Mouse (Mus musculus): ENCODE data around the gene Fam120b. TPM values are rescaled to one million over a fixed set of nuclear protein-coding genes. Genes with fewer than 3 reads are reported as not detected.
"Not testable (repeated sequence)": the region's sequence is repeated elsewhere in the genome, so short reads cannot be mapped to it uniquely, and the experiment has no call there.

Gene Fam120b
- polyA plus RNA-seq, 1 experiment from 2014 or later, result 13.0 TPM

- ATAC-seq (replicated peaks; ENCODE audit: low FRiP score) (no peak), DNase-seq (ENCODE audit: low spot score) (no peak)
- 81% methylated on average over 3 of the region's 3 CpGs for WGBS
- Histone ChIP-seq H3K27ac (ENCODE audit: low read depth, low read length) (no peak overlapping the region), H3K4me1 (replicated peaks; ENCODE audit: control insufficient read depth, insufficient read depth, low read length) (no peaks in the 10 kb centered on the region), H3K9ac (ENCODE audit: low read depth, low read length) (no peak overlapping the region), H3K27me3 (replicated peaks; ENCODE audit: control insufficient read depth, insufficient read depth, low read length) (no peaks in the 10 kb centered on the region), H3K9me3 (ENCODE audit: control insufficient read depth, low read length) (no peaks in the 10 kb centered on the region), H3K4me3 (ENCODE audit: low read depth, low read length) (no peak overlapping the region), H3K4me2 (no peak overlapping the region), H3K36me3 (ENCODE audit: control insufficient read depth, insufficient read depth, low read length) (peaks cover 11% of the 10 kb centered on the region)
Observed at GRCm38 (mm10) chr17:15432036-15432435, 36.0 kb downstream of the Fam120b start.

- H3K4me2 ChIP-seq, result no peak overlapping the region
- peaks cover 11% of the 10 kb centered on the region for H3K36me3 ChIP-seq (ENCODE audit: control insufficient read depth, insufficient read depth, low read length)
- no peak for DNase-seq (ENCODE audit: low spot score)
- no peak overlapping the region for H3K9ac ChIP-seq (ENCODE audit: low read depth, low read length)
- H3K4me3 ChIP-seq (ENCODE audit: low read depth, low read length), result no peak overlapping the region
- peaks cover 1% of the 10 kb centered on the region; the same call in 1 of the 2 replicates for H3K4me1 ChIP-seq (replicated peaks; ENCODE audit: control insufficient read depth, insufficient read depth, low read length)
- ATAC-seq (replicated peaks; ENCODE audit: low FRiP score), result no peak
- H3K9me3 ChIP-seq (ENCODE audit: control insufficient read depth, low read length), result no peaks in the 10 kb centered on the region
- 59% methylated on average over 3 of the region's 3 CpGs for WGBS
- H3K27me3 ChIP-seq (replicated peaks; ENCODE audit: control insufficient read depth, insufficient read depth, low read length), result no peaks in the 10 kb centered on the region
- no peak overlapping the region for H3K27ac ChIP-seq (ENCODE audit: low read depth, low read length)
Observed at GRCm38 (mm10) chr17:15434748-15435147, 38.7 kb downstream of the Fam120b start.

DNA sequence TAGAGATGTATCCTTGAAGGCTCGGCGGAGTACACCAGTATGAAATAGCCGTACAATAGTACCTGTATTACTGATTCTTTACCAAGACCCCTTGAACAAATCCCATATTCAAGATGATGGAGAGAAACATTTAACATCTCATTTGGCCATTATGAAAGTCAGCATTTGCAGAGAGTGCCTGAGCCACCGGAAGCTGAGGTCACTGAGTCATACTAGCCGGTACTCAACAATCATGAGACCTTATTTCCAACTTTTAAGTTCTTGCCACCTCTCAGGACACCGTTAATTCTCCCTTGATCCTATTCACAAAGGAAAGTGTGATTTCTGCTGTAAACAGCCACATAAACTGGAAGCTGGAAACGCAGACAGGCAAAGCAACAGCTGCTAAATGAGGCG is 44.1 kb downstream of the Fam120b start:
- 48% methylated on average over 8 of the region's 8 CpGs for WGBS
- no peaks in the 10 kb centered on the region for H3K9me3 ChIP-seq (ENCODE audit: control insufficient read depth, low read length)
- no peak overlapping the region for H3K27ac ChIP-seq (ENCODE audit: low read depth, low read length)
- H3K36me3 ChIP-seq (ENCODE audit: control insufficient read depth, insufficient read depth, low read length), result no peaks in the 10 kb centered on the region
- ATAC-seq (replicated peaks; ENCODE audit: low FRiP score) (no peak), DNase-seq (ENCODE audit: low spot score) (no peak)
- no peaks in the 10 kb centered on the region for H3K27me3 ChIP-seq (replicated peaks; ENCODE audit: control insufficient read depth, insufficient read depth, low read length)
- no peak overlapping the region for H3K9ac ChIP-seq (ENCODE audit: low read depth, low read length)
- no peak overlapping the region for H3K4me2 ChIP-seq
- H3K4me3 ChIP-seq (ENCODE audit: low read depth, low read length), result no peak overlapping the region
- peaks cover 14% of the 10 kb centered on the region for H3K4me1 ChIP-seq (replicated peaks; ENCODE audit: control insufficient read depth, insufficient read depth, low read length)

GRCm38 (mm10) chr17:15440463-15441121 is 44.6 kb downstream of the Fam120b start:
- Histone ChIP-seq H3K36me3 (ENCODE audit: control insufficient read depth, insufficient read depth, low read length) (no peaks in the 10 kb centered on the region), H3K27me3 (replicated peaks; ENCODE audit: control insufficient read depth, insufficient read depth, low read length) (no peaks in the 10 kb centered on the region), H3K4me2 (0 out of 2 replicates have a peak overlapping the region, but pooled peaks have one; percentile 20), H3K4me3 (ENCODE audit: low read depth, low read length) (no peak overlapping the region), H3K9ac (ENCODE audit: low read depth, low read length) (no peak overlapping the region), H3K9me3 (ENCODE audit: control insufficient read depth, low read length) (no peaks in the 10 kb centered on the region), H3K27ac (ENCODE audit: low read depth, low read length) (peak overlapping the region; percentile 15; the same call in 1 of the 2 replicates), H3K4me1 (replicated peaks; ENCODE audit: control insufficient read depth, insufficient read depth, low read length) (peaks cover 14% of the 10 kb centered on the region)
- WGBS, result 17% methylated on average over 11 of the region's 11 CpGs
- DNase-seq (ENCODE audit: low spot score), result peak; percentile 53
- peak; percentile 82 for ATAC-seq (replicated peaks; ENCODE audit: low FRiP score)

DNA sequence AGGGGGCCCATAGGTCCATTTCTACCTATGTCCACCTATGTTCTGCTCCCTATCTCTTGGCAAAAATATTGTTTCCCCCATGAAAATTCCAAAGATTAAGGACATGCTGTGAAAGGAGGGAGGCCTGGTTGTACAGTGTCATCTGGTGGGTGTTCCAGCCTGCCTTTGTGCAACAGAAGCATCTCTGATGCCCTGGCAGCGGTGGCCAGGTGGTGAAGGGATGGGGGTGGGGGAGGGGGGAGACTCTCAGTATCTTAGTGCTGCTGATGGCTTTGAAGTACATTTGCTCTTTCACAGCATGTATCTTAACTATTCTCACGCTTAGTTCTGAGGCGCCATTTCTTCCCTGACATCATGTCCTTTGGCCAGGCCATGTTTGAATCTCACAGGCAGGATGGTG is 49.4 kb downstream of the Fam120b start:
- peaks cover 7% of the 10 kb centered on the region for H3K4me1 ChIP-seq (replicated peaks; ENCODE audit: control insufficient read depth, insufficient read depth, low read length)
- ATAC-seq (replicated peaks; ENCODE audit: low FRiP score) (no peak), DNase-seq (ENCODE audit: low spot score) (no peak)
- no peak overlapping the region for H3K4me2 ChIP-seq
- no peaks in the 10 kb centered on the region for H3K9me3 ChIP-seq (ENCODE audit: control insufficient read depth, low read length)
- no peak overlapping the region for H3K27ac ChIP-seq (ENCODE audit: low read depth, low read length)
- no peaks in the 10 kb centered on the region for H3K27me3 ChIP-seq (replicated peaks; ENCODE audit: control insufficient read depth, insufficient read depth, low read length)
- no peak overlapping the region for H3K4me3 ChIP-seq (ENCODE audit: low read depth, low read length)
- WGBS, result 75% methylated on average over 3 of the region's 3 CpGs
- H3K36me3 ChIP-seq (ENCODE audit: control insufficient read depth, insufficient read depth, low read length), result no peaks in the 10 kb centered on the region
- no peak overlapping the region for H3K9ac ChIP-seq (ENCODE audit: low read depth, low read length)

- Histone ChIP-seq H3K9ac (ENCODE audit: low read depth, low read length) (no peak overlapping the region), H3K4me1 (replicated peaks; ENCODE audit: control insufficient read depth, insufficient read depth, low read length) (no peaks in the 10 kb centered on the region), H3K4me3 (ENCODE audit: low read depth, low read length) (no peak overlapping the region), H3K4me2 (no peak overlapping the region), H3K36me3 (ENCODE audit: control insufficient read depth, insufficient read depth, low read length) (no peaks in the 10 kb centered on the region), H3K27me3 (replicated peaks; ENCODE audit: control insufficient read depth, insufficient read depth, low read length) (no peaks in the 10 kb centered on the region), H3K27ac (ENCODE audit: low read depth, low read length) (no peak overlapping the region), H3K9me3 (ENCODE audit: control insufficient read depth, low read length) (no peaks in the 10 kb centered on the region)
- ATAC-seq (replicated peaks; ENCODE audit: low FRiP score), result no peak
- no peak for DNase-seq (ENCODE audit: low spot score)
- WGBS, result 74% methylated on average over 5 of the region's 5 CpGs
Observed at GRCm38 (mm10) chr17:15447831-15448230, 51.8 kb downstream of the Fam120b start.

DNA sequence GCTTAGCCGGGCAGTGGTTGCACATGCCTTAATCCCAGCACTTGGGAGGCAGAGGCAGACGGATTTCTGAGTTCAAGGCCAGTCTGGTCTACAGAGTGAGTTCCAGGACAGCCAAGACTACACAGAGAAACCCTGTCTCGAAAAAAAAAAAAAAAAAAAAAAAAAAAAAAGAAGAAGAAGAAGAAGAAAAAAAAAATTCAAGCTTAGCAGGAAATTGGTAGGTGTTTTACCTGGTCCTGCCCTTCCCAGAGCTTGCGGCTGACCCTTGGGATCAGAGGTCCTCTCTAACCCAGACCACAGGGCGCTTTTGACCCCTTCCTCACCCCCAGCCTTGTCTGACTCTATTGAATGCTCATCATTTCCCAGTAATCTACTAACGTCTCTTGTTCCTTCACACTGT is 53.1 kb downstream of the Fam120b start:
- not testable (repeated sequence) for H3K27me3 ChIP-seq (replicated peaks; ENCODE audit: control insufficient read depth, insufficient read depth, low read length); H3K36me3 ChIP-seq (ENCODE audit: control insufficient read depth, insufficient read depth, low read length); H3K4me1 ChIP-seq (replicated peaks; ENCODE audit: control insufficient read depth, insufficient read depth, low read length); H3K27ac ChIP-seq (ENCODE audit: low read depth, low read length); H3K4me3 ChIP-seq (ENCODE audit: low read depth, low read length); ATAC-seq (replicated peaks; ENCODE audit: low FRiP score); H3K9me3 ChIP-seq (ENCODE audit: control insufficient read depth, low read length); H3K4me2 ChIP-seq; H3K9ac ChIP-seq (ENCODE audit: low read depth, low read length); DNase-seq (ENCODE audit: low spot score)
- WGBS, result 75% methylated on average over 5 of the region's 6 CpGs

DNA sequence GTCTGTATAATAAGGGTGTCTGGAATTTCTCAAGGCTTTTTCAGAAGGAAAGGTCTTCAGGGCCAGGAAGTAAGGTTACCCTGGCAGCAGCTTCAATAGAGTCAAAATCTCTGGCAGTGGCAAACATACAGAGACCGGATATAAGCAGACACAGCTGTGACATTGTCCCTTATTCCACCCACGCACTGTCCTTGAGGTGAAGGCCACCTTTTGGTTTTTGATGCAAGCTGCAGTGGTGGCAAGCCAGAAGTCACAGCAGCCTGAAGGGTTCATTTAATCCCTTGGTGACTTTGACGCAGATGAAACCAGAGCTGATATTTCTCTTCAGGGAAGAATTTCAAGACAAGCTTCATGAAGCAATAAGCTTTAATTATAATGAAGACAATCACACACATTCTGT is 53.6 kb downstream of the Fam120b start:
- no peak overlapping the region for H3K4me2 ChIP-seq
- H3K9me3 ChIP-seq (ENCODE audit: control insufficient read depth, low read length), result no peaks in the 10 kb centered on the region
- no peaks in the 10 kb centered on the region for H3K27me3 ChIP-seq (replicated peaks; ENCODE audit: control insufficient read depth, insufficient read depth, low read length)
- no peak overlapping the region for H3K9ac ChIP-seq (ENCODE audit: low read depth, low read length)
- 70% methylated on average over 3 of the region's 3 CpGs for WGBS
- no peak overlapping the region for H3K4me3 ChIP-seq (ENCODE audit: low read depth, low read length)
- ATAC-seq (replicated peaks; ENCODE audit: low FRiP score), result no peak
- H3K27ac ChIP-seq (ENCODE audit: low read depth, low read length), result no peak overlapping the region
- H3K36me3 ChIP-seq (ENCODE audit: control insufficient read depth, insufficient read depth, low read length), result no peaks in the 10 kb centered on the region
- DNase-seq (ENCODE audit: low spot score), result no peak
- no peaks in the 10 kb centered on the region for H3K4me1 ChIP-seq (replicated peaks; ENCODE audit: control insufficient read depth, insufficient read depth, low read length)

GRCm38 (mm10) chr17:15455203-15455602 is 59.2 kb downstream of the Fam120b start:
- no peaks in the 10 kb centered on the region for H3K27me3 ChIP-seq (replicated peaks; ENCODE audit: control insufficient read depth, insufficient read depth, low read length)
- WGBS, result 76% methylated on average over 4 of the region's 4 CpGs
- no peak for DNase-seq (ENCODE audit: low spot score)

More at GRCm38 (mm10) chr17:15455203-15455602, 59.2 kb downstream of the Fam120b start:
- Histone ChIP-seq H3K36me3 (ENCODE audit: control insufficient read depth, insufficient read depth, low read length) (no peaks in the 10 kb centered on the region), H3K9me3 (ENCODE audit: control insufficient read depth, low read length) (no peaks in the 10 kb centered on the region), H3K4me2 (no peak overlapping the region), H3K27ac (ENCODE audit: low read depth, low read length) (no peak overlapping the region), H3K4me1 (replicated peaks; ENCODE audit: control insufficient read depth, insufficient read depth, low read length) (no peaks in the 10 kb centered on the region), H3K9ac (ENCODE audit: low read depth, low read length) (no peak overlapping the region), H3K4me3 (ENCODE audit: low read depth, low read length) (no peak overlapping the region)
- no peak for ATAC-seq (replicated peaks; ENCODE audit: low FRiP score)

Data from liver, embryonic 11.5 days (tissue).